Mouse (Mus musculus) liver, adult (tissue): ENCODE measurements around the gene BC049352.

ENCODE experiments used
- GATA4 ChIP-seq: IDR thresholded peaks from 2 replicates; pipeline ENCODE4 v1.6.1; 2014; ENCODE audit warnings: mild to moderate bottlenecking, low read length; ENCODE audit not compliant: insufficient replicate concordance

Gene BC049352

GRCm38 (mm10) chr9:45181770-45182169, at the start of gene BC049352:
Gene BC049352 (plus strand): TSS chr9:45182007.
- TF ChIP-seq GATA4, result no peak

DNA sequence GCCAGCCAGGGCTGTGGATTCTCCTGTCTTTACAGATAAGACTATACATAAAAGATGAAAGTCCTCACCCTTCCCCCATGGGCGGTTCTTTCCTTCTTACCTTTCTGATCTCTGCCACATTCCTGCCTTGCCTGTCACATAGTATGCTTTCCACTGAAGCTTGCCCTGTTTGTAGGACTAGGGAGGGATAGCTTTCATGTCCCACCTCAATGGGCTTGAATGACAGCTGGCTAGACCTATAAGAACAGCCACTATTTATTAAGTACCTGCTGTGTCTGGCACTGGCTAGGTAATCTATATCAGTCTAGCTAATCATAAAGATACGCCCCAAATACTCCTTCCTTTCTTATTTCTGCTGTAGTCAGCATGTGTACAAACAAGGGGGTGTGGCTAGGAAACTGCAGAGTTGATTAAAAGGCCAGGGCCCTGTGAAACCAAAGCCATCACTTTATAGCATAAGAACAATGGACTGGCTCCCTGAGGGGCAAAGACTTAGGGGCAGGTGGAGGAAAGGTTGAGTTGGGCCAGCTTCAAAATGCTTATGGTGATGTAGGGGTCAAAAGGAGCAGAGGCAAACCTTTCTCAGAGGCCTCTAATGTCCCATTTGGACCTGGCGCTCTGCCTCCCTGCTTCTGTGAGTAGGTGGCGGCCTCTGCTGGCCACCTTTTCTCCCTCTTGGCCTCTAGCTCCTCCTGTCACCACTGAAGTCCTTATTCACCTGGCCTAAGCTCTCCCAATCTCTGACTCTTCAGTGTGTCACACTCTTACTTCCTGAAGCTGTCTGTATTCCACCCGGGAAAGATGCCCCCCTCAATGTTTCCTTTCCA, 48.1 kb upstream of the BC049352 start:
- no peak for TF ChIP-seq GATA4

DNA sequence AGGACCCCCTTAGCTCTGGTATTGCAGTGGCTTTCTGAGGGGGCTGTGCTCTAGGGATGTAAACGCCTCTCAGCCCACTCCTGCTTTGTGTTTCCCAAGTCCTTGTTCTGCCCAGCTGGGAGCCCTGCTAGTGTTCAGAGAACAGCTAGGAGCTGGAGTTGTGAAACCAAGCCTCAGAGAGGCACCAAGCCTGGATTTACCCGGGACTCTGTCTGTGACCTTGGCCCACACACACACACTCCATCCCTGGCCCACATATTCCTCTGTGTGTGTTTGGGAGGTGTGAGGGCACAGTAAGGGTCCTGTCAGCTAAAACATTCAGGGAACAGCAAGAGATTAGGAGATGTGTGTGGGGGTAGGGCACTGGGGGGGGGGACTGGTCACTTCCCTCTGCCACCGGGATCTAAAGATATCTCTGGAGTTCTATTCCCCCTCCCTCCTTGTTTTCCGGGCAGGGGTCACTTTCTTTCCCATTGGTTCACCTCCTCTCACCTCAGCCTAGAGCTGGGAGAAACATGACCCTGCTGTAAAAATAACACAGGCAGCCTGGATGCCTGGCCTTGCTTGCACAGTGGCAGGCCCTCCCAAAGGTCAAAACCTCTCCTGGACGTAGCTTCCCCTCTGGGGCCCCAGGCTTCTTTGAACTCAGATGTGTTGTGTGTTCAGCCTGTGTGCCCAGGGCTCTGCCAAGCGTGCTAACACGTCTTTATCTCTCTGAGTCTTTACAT, 45.2 kb upstream of the BC049352 start:
- no peak for TF ChIP-seq GATA4

DNA sequence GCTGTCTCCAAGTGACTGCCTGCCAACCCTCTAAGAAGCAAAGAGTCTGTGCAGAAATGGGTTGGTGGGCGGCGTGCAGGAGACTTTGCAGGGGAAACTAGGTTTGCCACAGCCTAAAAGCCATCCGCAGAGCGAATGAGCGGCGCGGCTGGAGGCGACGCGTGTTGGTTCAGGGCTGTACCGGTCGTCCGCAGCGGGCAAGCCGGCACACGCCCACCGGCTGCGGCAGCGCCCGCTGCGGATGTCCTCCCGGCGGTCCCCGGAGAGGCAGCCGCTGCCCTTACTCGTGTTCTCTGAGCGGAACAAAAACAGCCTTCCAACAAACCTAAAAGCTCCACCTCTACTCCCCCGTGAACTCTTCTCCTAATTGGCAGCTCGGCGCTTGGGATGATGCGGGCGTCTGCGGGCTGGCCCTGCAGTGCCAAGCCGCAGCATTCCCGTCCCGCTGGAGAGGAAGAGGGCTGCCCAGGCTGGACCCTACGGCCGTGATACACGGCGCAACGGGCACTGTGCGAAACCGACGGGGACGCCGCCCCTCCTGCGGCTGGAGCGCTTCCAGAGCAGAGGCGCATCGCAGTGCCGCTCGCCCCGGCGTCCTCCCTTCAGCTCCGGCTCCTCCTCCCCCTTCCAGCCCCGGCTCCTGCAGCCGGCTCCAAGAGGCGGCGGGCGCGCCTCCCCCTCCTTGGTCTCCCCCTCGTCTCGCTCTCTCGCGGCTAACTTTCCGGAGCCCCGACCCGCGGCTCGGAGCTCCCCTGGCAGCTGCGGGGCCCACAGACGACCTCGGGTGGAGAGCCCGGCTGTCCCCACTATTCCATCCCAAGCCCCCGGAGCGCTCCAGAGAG, 43.4 kb upstream of the BC049352 start, which contains the start of gene Scn4b:
TSS of gene Scn4b (plus strand) at position 205 of the 842 bp plus-strand sequence.
- TF ChIP-seq GATA4, result no peak

GRCm38 (mm10) chr9:45139082-45139481, 42.7 kb upstream of the BC049352 start:
- no peak for TF ChIP-seq GATA4

GRCm38 (mm10) chr9:45140945-45141344, 40.9 kb upstream of the BC049352 start:
- no peak for TF ChIP-seq GATA4

GRCm38 (mm10) chr9:45142686-45143085, 39.1 kb upstream of the BC049352 start:
- TF ChIP-seq GATA4, result no peak

GRCm38 (mm10) chr9:45145533-45146266, 36.1 kb upstream of the BC049352 start:
- TF ChIP-seq GATA4, result no peak

- no peak for TF ChIP-seq GATA4
These were observed 35.6 kb upstream of the BC049352 start for GRCm38 (mm10) chr9:45146267-45146597.

DNA sequence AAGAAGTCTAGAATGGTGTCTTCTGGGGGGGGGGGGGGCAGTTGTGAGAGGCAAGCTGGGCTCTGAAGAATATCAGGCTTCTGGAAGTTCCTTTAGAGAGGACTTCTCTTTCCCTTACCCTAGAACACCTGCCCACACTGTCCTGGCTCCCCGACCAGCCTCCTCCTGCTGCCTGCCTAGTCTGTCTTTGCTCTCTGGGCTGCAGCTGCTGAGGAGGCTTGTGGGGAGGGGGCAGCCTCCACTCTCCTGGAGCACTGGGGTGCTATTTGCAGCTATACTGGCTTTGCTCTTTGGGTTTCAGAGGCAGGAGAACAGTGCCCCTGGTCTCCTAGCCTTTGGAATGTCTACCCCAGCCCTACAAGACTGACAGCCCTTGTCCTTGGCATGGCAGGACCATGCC, 30.9 kb upstream of the BC049352 start:
- no peak for TF ChIP-seq GATA4

DNA sequence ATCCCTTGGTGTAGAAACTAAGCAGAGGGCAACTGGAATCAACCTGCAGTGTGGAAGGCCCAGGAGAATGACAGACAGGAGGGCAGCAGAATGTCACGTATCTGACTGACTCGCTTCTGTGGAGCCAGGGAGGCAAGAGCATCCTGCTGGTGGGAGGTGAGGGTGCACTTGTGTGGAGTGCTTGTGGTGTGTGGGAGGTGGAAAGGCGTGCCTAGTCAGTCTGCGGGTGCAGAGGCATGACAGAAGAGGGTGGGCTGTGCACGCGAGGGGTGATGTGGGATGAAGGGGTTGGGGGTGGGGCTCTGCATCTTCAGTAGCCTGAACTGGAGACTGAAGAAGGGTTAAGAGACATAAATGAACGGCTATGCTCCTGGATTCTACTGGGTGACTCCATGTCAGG, 28.4 kb upstream of the BC049352 start:
- no peak for TF ChIP-seq GATA4

GRCm38 (mm10) chr9:45167903-45168302, 13.9 kb upstream of the BC049352 start:
- TF ChIP-seq GATA4, result no peak

- TF ChIP-seq GATA4, result no peak
These were observed 11.7 kb upstream of the BC049352 start for GRCm38 (mm10) chr9:45170150-45170549.

DNA sequence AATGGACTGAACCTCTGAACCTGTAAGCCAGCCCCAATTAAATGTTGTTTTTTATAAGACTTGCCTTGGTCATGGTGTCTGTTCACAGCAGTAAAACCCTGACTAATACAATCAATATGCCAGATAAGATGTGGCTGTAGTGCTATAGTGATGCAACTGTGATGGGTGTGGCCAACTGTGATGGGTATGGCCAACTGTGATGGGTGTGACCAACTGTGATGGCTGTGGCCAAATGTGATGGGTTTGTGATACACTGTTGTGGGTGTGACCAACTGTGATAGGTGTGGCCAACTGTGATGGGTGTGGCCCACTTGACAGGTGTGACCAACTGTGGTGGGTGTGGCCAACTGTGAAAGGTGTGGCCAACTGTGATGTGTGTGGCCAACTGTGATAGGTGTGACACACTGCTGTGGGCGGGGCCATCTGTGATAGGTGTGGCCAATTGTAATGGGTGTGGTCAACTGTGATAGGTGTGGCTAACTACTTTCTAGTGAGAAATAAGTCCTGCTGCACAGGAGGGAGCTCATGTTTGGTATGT, 10.7 kb upstream of the BC049352 start:
- no peak for TF ChIP-seq GATA4
